19 mouse cellular contexts compared by ENCODE assay signal in genomic region chr11:113424765-113425164, GRCm38 (mm10).
DNase-seq lines count a peak whose midpoint lies in the region; ATAC-seq and TF ChIP-seq lines count a peak whose summit lies in the region.
"Had no signal": no experiment of that assay in that cellular context is flagged by ENCODE, and none has a peak within 500 bp of the region (broad histone marks: within the 10 kb centered on the region; RNA-seq: fewer than 3 reads in every experiment).

No protein-coding gene starts in this region.

- H3K36me3 ChIP-seq in kidney, embryonic 14.5 days (ENCODE audit: control insufficient read depth, insufficient read depth, low read length): no peaks in the 10 kb centered on the region
- H3K36me3 ChIP-seq in stomach, embryonic 16.5 days (ENCODE audit: control insufficient read depth, insufficient read depth, low read length): no peaks in the 10 kb centered on the region
- no peaks in the 10 kb centered on the region for H3K36me3 ChIP-seq in stomach, postnatal 0 days (ENCODE audit: control insufficient read depth, insufficient read depth, low read length)
- H3K36me3 ChIP-seq: embryonic facial prominence, embryonic 13.5 days; forebrain, embryonic 12.5 days; heart, embryonic 15.5 days had no signal

- no peak overlapping the region for H3K9ac ChIP-seq in kidney, embryonic 14.5 days (ENCODE audit: low read depth, low read length)
- no peak overlapping the region for H3K9ac ChIP-seq in stomach, embryonic 16.5 days (ENCODE audit: low read length)
- no peak overlapping the region for H3K9ac ChIP-seq in stomach, postnatal 0 days (ENCODE audit: low read length)
- H3K9ac ChIP-seq: embryonic facial prominence, embryonic 13.5 days; forebrain, embryonic 12.5 days; heart, embryonic 15.5 days had no signal

- peak; percentile 56; the same call in 1 of the 2 replicates for ATAC-seq in kidney, embryonic 14.5 days (ENCODE audit: low FRiP score, low TSS enrichment)
- ATAC-seq in stomach, embryonic 16.5 days (ENCODE audit: insufficient read depth, low FRiP score): 0 out of 2 replicates have a peak, but pooled peaks have one; percentile 33
- ATAC-seq in stomach, postnatal 0 days (ENCODE audit: low FRiP score, low TSS enrichment): no peak
- no peak for ATAC-seq in activated CD4-positive, CD25-positive, alpha-beta regulatory T cell, adult 4 months
- ATAC-seq: CD4-positive, CD25-positive, alpha-beta regulatory T cell, adult 4 months had no signal

- no peak overlapping the region for H3K27ac ChIP-seq in kidney, embryonic 14.5 days (ENCODE audit: low read depth, low read length)
- no peak overlapping the region for H3K27ac ChIP-seq in stomach, embryonic 16.5 days (ENCODE audit: low read length)
- H3K27ac ChIP-seq in stomach, postnatal 0 days (replicated peaks): no peak overlapping the region
- H3K27ac ChIP-seq: embryonic facial prominence, embryonic 13.5 days; forebrain, embryonic 12.5 days; heart, adult 2 months; heart, embryonic 15.5 days had no signal

- WGBS in kidney, embryonic 14.5 days: 45% methylated on average over 3 of the region's 4 CpGs
- WGBS in stomach, embryonic 16.5 days: 94% methylated on average over 3 of the region's 4 CpGs
- 83% methylated on average over 3 of the region's 4 CpGs for WGBS in stomach, postnatal 0 days

- no peak overlapping the region for H3K4me2 ChIP-seq in kidney, embryonic 14.5 days (replicated peaks; ENCODE audit: low read depth, low read length)
- no peak overlapping the region for H3K4me2 ChIP-seq in stomach, embryonic 16.5 days (ENCODE audit: low read depth, low read length)
- H3K4me2 ChIP-seq in stomach, postnatal 0 days (replicated peaks; ENCODE audit: low read depth): no peak overlapping the region
- H3K4me2 ChIP-seq: embryonic facial prominence, embryonic 13.5 days; forebrain, embryonic 12.5 days; heart, embryonic 11.5 days; heart, embryonic 15.5 days had no signal

- H3K9me3 ChIP-seq in kidney, embryonic 14.5 days (ENCODE audit: control insufficient read depth, low read length): no peaks in the 10 kb centered on the region
- no peaks in the 10 kb centered on the region for H3K9me3 ChIP-seq in stomach, embryonic 16.5 days (replicated peaks; ENCODE audit: control insufficient read depth, low read length)
- no peaks in the 10 kb centered on the region for H3K9me3 ChIP-seq in stomach, postnatal 0 days (ENCODE audit: control insufficient read depth, low read length)
- H3K9me3 ChIP-seq: embryonic facial prominence, embryonic 13.5 days; forebrain, embryonic 12.5 days; heart, embryonic 15.5 days had no signal

- H3K4me1 ChIP-seq in kidney, embryonic 14.5 days (ENCODE audit: control insufficient read depth, insufficient read depth, low read length): no peaks in the 10 kb centered on the region; the same call in 1 of the 2 replicates
- no peaks in the 10 kb centered on the region for H3K4me1 ChIP-seq in stomach, embryonic 16.5 days (ENCODE audit: control insufficient read depth, insufficient read depth, low read length)
- no peaks in the 10 kb centered on the region for H3K4me1 ChIP-seq in stomach, postnatal 0 days (replicated peaks; ENCODE audit: control insufficient read depth, insufficient read depth)
- H3K4me1 ChIP-seq: heart, embryonic 15.5 days had no signal

- H3K27me3 ChIP-seq in kidney, embryonic 14.5 days (ENCODE audit: control insufficient read depth, insufficient read depth, low read length): no peaks in the 10 kb centered on the region
- H3K27me3 ChIP-seq in stomach, embryonic 16.5 days (ENCODE audit: control insufficient read depth, insufficient read depth, low read length): no peaks in the 10 kb centered on the region
- H3K27me3 ChIP-seq in stomach, postnatal 0 days (ENCODE audit: control insufficient read depth, insufficient read depth, low read length): no peaks in the 10 kb centered on the region
- H3K27me3 ChIP-seq: embryonic facial prominence, embryonic 13.5 days; forebrain, embryonic 12.5 days; heart, embryonic 15.5 days had no signal

- no peak for DNase-seq in kidney, postnatal 25 days
- DNase-seq in kidney, postnatal 10 days: peak; percentile 24
- no peak for DNase-seq in kidney, adult 18-20 months
- no peak for DNase-seq in stomach, postnatal 0 days (ENCODE audit: low spot score)
- DNase-seq: adrenal gland, postnatal 25 days; B cell, adult 2 months; cerebellum, adult 18-20 months; cerebellum, adult 9-11 months; cerebellum, postnatal 36 days; gastrocnemius, postnatal 10 days had no signal

- TF ChIP-seq CTCF in stomach, postnatal 0 days (IDR thresholded peaks at IDR 0.05; ENCODE audit: low read depth): no peak

- TF ChIP-seq EP300 in stomach, postnatal 0 days (optimal IDR thresholded peaks at IDR 0.05): no peak

- no peak overlapping the region for H3K4me3 ChIP-seq in kidney, embryonic 14.5 days (ENCODE audit: low read length)
- H3K4me3 ChIP-seq in stomach, embryonic 16.5 days (replicated peaks; ENCODE audit: low read length): no peak overlapping the region
- H3K4me3 ChIP-seq in stomach, postnatal 0 days (ENCODE audit: low read depth, low read length): no peak overlapping the region
- H3K4me3 ChIP-seq: embryonic facial prominence, embryonic 13.5 days; forebrain, embryonic 12.5 days; heart, adult 2 months; heart, embryonic 15.5 days had no signal

Comparison
In these comparisons a context has a peak if more than half of its experiments do, and no peak if none do; other contexts are left out.
1. ATAC-seq: peak in kidney, embryonic 14.5 days (single experiment) and stomach, embryonic 16.5 days (single experiment); none in stomach, postnatal 0 days (single experiment) and activated CD4-positive, CD25-positive, alpha-beta regulatory T cell, adult 4 months (single experiment).